Mouse (Mus musculus) hindbrain, postnatal 0 days (tissue): ENCODE measurements around the gene Fem1b. TPM values are rescaled to one million over a fixed set of nuclear protein-coding genes. Genes with fewer than 3 reads are reported as not detected.

Source experiments
- ATAC-seq: fragments of 200-750 bp; cut with Nextera tagmentation; 2 replicates; pipeline ENCODE4 v1.8.0; 2017; ENCODE audit warnings: mild to moderate bottlenecking, moderate TSS enrichment, moderate library complexity
- DNase-seq: peaks from one replicate; pipeline ENCODE4 v3.0.0-alpha.2; 2015; ENCODE audit warnings: low spot score
- H3K27ac ChIP-seq: fragments of 300-500 bp; sonication (generic); 2 replicates; pipeline ENCODE4 v1.5.1; 2014; ENCODE audit warnings: mild to moderate bottlenecking
- H3K27me3 ChIP-seq: fragments of 300-500 bp; sonication (generic); 2 replicates; pipeline ENCODE4 v1.6.1; 2014; ENCODE audit warnings: low read length, mixed read lengths; ENCODE audit not compliant: insufficient read depth
- H3K36me3 ChIP-seq: fragments of 300-500 bp; sonication (generic); 2 replicates; pipeline ENCODE4 v1.6.1; 2014; ENCODE audit warnings: low read length, mixed read lengths; ENCODE audit not compliant: insufficient read depth
- H3K4me1 ChIP-seq: fragments of 300-500 bp; sonication (generic); 2 replicates; pipeline ENCODE4 v1.6.1; 2014; ENCODE audit warnings: antibody characterized with exemption, low read length, mixed read lengths; ENCODE audit not compliant: insufficient read depth
- H3K4me2 ChIP-seq: fragments of 300-500 bp; sonication (generic); 2 replicates; pipeline ENCODE4 v1.6.1; 2014; ENCODE audit warnings: low read depth, mild to moderate bottlenecking, low read length, moderate library complexity, mixed read lengths
- H3K4me3 ChIP-seq: fragments of 300-500 bp; sonication (generic); 2 replicates; pipeline ENCODE4 v1.5.1; 2014; ENCODE audit warnings: low read length
- H3K9ac ChIP-seq: fragments of 300-500 bp; sonication (generic); replicated peaks from 2 replicates; pipeline ENCODE4 v1.6.1; 2014; ENCODE audit warnings: mild to moderate bottlenecking, low read length, moderate library complexity, mixed read lengths
- H3K9me3 ChIP-seq: fragments of 300-500 bp; sonication (generic); 2 replicates; pipeline ENCODE4 v1.6.1; 2016; ENCODE audit warnings: low read length, mixed read lengths
- CTCF ChIP-seq: IDR thresholded peaks from 2 replicates; pipeline ENCODE4 v1.5.1; 2016; ENCODE audit warnings: antibody characterized with exemption, control low read depth, low read depth
- WGBS: fragments of 180-500 bp; shearing (Covaris S2); extraction: QIAGEN DNeasy Blood & Tissue Kit; methylation state at CpG from one replicate; pipeline ENCODE4 v1.1.7; 2014; 5-methylcytosine and 5-hydroxymethylcytosine counted together
- polyA plus RNA-seq: library from polyadenylated mRNA; unstranded; fragments of >200 nt; fragmentation: Nextera tagmentation; extraction: Ambion mirVana; gene quantifications from 2 replicates; pipeline ENCODE4 v1.2.1, GENCODE M21; 2015
- total RNA-seq: library from RNA; depleted of rRNA; stranded (reverse); fragments of >200 nt; gene quantifications from 2 replicates; pipeline ENCODE4 v1.2.3, GENCODE M21; 2014; rRNA removed

Fem1b gene
- total and polyA plus RNA-seq, 2 experiments from 2014 or later, result 33.2 to 163 TPM

GRCm38 (mm10) chr9:62746646-62747045 lies 65.1 kb downstream of the Fem1b start:
- Histone ChIP-seq H3K4me2 (no peak overlapping the region), H3K27me3 (no peaks in the 10 kb centered on the region), H3K9me3 (no peaks in the 10 kb centered on the region), H3K4me1 (no peaks in the 10 kb centered on the region), H3K4me3 (no peak overlapping the region), H3K36me3 (no peaks in the 10 kb centered on the region), H3K27ac (no peak overlapping the region), H3K9ac (no peak overlapping the region)
- no peak for TF ChIP-seq CTCF
- no peak for ATAC-seq
- WGBS, result 57% methylated on average over 6 of the region's 6 CpGs
- DNase-seq, result peak; percentile 12

GRCm38 (mm10) chr9:62744558-62745275 lies 67.0 kb downstream of the Fem1b start:
- WGBS, result 54% methylated on average over 7 of the region's 7 CpGs
- no peak overlapping the region for H3K4me3 ChIP-seq
- TF ChIP-seq CTCF, result peak; percentile 87

More at GRCm38 (mm10) chr9:62744558-62745275, 67.0 kb downstream of the Fem1b start:
- H3K9ac ChIP-seq, result no peak overlapping the region
- H3K27me3 ChIP-seq, result no peaks in the 10 kb centered on the region
- no peaks in the 10 kb centered on the region for H3K36me3 ChIP-seq
- no peaks in the 10 kb centered on the region for H3K9me3 ChIP-seq
- ATAC-seq, result no peak
- no peak overlapping the region for H3K27ac ChIP-seq
- DNase-seq, result peak; percentile 74
- H3K4me2 ChIP-seq, result no peak overlapping the region
- no peaks in the 10 kb centered on the region for H3K4me1 ChIP-seq

Other genes with a start within 250 kb of the Fem1b start
- gene Itga11, start 134.1 kb downstream of the Fem1b start, total RNA-seq, result 1.7 and 2.1 TPM in 2 replicates
- gene Itga11, start 134.1 kb downstream of the Fem1b start, polyA plus RNA-seq, result 0.47 and 0.50 TPM in 2 replicates
- 31.7 and 41.6 TPM in 2 replicates for gene Cln6, start 26.9 kb upstream of the Fem1b start, total RNA-seq
- gene Cln6, start 26.9 kb upstream of the Fem1b start, polyA plus RNA-seq, result 9.5 and 10.4 TPM in 2 replicates
- 1.7 and 3.1 TPM in 2 replicates for gene Calml4, start 46.1 kb upstream of the Fem1b start, total RNA-seq
- 20.5 and 22.4 TPM in 2 replicates for gene Calml4, start 46.1 kb upstream of the Fem1b start, polyA plus RNA-seq
- 30.5 and 37.2 TPM in 2 replicates for gene Pias1, start 176.0 kb upstream of the Fem1b start, total RNA-seq
- 48.7 and 51.4 TPM in 2 replicates for gene Pias1, start 176.0 kb upstream of the Fem1b start, polyA plus RNA-seq